Mouse (Mus musculus) right cerebral cortex, postnatal 25 days (tissue): ENCODE measurements around the gene Ralgapb.

ENCODE experiments used
- DNase-seq: peaks from one replicate; pipeline ENCODE4 v3.0.0; 2022

The Ralgapb gene

DNA sequence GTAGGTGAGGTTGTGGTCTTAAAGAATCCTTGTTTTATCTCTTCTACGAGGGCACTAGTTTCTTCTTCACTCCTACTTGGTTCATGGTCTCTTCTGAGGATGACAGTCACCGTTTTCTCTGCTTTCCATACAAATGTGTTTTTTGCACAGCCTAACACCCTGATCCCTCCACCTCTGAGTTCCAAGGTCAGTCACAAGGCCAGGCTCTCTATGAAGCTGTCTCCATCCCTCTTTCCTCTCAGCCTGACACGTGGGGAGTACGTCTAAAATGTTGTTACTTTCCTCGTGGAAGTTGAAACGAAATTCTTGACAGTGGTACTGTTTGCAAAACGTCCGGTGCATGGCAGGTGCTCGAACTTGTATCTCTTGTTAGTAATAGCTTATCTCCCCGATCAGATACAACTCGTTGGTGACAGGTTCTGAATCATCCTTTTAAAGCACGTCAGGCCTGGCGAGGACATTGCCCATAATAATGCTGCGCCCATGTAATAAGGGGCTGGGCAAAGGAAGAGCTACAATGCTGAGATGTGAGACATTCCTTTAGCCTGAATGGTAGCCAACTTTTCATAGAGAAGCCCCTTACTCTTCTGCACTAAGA is 552 bp upstream of the Ralgapb start:
- DNase-seq = no peak

DNA sequence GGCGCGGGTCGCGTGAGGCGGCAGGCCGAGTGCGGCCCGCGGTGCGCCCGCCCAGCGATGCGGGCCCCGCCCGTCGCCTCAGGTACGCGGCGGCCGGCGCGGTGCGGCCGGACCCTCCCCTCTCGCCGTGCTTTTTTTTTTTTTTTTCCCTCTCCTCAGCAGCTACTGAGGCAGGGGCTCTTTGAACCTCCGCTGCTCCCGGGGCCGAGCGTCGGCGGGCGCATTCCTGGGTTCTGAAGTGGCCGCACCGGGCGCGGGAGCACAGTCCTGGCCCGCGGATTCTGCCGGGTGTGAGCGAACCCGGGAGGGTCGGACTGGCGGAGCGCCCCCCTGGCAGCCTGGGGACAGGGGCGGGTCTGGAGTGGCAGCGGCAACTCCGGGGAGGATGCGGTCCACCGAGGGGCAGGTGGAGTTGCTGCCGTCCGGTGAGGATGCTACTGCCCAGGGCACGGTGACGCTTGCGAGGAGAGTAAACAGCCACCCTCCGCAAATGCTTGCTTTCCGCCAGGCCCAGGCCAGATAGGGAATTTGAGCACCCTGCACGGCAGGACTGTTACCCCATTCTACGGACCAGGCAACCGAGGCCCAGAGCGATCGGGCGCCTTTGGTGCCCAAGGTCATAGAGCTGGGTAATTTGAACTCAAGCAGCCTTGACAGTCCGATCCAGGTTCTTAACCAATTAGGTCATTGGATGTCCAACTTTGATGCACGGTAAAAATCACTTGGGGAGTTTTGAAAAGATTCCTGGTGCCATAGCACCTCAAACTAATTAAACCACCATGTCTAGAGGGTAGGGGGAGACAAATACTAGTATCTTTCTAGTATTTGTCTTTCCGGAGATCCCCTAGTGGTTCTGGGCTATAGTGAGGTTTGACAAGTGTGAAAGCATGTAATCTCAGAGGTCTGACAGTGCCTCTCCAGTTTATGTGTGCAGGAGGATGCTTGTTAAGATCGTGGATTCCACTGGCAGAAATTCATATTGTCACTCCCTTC is 670 bp downstream of the Ralgapb start:
- DNase-seq = peak; percentile 52

DNA sequence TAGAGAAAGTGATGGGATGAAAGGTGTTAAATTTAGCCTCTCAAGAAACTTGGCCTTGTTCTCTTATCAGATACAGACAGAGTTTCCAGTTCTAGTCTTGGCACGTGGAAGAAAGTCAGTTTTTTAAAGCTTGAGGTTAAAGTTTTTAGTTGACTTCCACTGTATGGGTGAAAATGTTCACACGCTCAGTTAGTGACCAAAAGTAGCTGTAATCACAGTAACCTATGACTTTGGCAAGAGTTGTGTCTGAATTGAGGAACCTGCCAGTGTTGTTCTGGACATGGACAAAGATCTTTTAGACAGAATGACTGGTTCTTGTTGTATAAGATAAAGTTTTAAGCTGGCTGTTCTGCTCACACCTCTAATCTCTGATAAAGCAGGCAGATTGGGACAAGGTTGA is 3.6 kb downstream of the Ralgapb start:
- DNase-seq = no peak

DNA sequence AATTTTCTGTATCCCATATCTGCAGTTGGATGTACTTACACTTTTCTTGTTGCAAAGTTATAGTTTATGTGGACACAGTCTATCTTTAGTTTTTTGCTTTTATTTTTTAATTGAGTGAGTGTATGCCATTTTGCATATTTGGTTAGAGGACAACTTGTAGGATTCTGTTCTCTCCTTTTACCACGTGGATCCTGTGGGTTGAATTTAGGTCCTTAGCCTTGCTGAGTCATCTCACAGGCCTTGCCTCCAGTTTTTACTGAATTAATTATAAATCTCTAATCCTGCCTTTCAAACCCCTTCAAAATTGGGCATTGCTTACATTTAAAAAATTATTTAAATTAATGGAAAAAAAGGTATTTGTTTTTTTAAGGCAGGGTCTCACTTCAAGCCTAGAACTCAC is 6.2 kb downstream of the Ralgapb start:
- no peak for DNase-seq

DNA sequence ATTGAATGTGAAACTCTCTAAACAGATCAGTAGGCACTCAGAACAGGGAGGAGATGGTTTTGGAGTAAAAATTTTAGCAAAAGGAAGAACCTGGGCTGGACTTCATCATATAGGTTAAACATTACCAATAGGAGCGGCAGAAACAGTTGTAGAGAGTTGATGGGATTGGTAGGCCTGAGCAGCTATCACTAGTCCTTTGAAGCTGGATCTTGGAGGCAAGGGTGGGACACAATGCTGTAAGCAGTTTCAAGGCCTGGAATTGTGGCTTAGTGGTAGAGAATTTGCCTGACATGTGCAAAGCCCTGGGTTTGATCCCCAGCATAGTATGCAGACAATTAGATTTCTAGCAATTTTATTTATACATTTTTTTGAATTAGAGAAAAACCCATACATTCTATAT is 9.0 kb downstream of the Ralgapb start:
- no peak for DNase-seq

DNA sequence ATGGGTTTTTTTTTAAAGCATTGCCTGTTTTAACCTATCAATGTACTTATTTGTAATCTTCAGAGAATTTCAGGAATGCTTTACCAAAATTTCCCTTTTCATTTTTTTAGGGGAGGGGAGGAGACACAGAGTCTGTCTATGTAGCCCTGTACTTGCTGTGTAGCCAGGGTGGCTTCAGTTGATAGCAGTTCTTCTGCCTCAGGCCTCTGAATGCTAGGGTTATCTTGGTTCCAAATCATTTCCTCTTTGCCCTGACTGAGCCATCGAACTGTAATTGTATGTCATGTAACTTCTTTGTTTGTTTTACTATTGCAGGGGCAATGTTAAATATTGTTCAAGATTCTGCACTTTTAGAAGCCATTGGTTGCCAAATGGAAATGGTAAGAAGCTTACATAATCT is 36.2 kb downstream of the Ralgapb start:
- no peak for DNase-seq

DNA sequence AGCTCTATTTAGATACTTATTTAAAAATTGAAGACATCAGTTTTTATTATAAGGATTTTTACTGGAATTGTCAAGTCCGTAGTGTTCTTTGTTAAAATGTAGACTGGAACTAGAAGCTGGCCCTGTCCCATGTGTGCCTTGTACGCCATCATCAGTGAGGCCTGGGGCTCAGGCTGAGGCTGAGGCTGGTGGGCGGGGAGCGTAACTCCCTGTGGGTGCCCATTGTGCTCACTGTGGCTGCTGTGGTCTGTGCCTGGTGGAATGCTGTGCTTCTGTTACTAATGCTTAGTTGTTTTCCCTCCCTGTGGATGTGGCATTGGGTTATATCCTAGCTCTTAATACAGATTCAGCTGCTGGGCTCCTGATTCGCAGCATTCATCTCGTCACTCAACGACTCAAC is 40.2 kb downstream of the Ralgapb start:
- no peak for DNase-seq

DNA sequence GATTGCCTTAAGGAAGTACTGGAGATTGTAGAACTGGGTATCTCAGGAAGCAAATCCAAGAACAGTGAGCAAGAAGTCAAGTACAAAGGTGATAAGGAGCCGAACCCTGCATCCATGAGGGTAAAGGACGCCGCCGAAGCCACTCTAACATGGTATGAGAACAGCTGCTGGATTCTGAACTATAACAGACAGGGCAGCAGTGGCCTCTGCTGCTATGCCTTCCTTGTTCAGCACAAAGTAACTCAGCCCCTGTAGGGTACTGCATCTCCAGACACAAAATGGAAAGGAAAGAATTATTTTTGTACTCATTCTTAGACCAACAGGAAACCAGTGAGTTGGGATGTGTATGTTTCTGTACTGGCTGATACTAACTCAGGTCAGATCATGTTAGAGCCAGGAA is 46.8 kb downstream of the Ralgapb start:
- no peak for DNase-seq

DNA sequence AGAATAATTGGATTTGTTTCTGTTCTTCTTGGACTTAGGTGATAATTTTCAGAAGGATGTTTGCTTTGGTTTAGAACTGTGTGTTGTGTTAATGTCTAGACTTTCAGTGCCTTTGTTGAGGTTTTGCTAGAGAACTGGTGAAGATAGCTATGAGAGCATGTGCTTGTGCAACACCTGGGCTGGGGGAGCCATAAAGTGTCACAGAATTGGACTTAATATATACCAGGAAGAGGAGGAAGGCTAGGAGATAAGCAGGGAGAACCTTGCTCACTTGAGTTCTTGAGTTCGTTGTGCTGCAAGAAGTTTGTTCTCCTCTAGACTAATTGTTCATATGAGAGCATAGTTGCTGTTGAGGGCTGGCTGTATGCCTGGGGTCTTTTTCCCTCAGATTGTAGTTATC is 48.0 kb downstream of the Ralgapb start:
- DNase-seq = no peak

DNA sequence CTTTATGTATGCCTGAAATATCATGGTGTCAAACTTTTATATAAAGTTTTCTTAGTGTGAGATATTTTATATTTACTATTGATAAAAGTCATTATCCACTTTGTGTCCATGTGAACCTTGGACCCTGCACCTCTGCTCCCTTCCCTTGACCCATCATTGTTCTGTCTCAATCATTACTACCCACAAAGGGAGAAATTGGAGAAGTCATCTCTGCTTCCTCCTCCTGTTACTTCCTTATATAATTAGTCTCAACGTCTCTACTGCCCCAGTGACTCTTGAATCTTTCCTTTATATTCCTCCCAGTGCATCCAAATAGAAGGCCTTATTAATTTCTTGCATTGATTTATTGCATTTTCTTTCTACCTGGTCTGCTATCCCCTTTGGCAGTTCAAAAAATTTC is 52.8 kb downstream of the Ralgapb start:
- DNase-seq = no peak

DNA sequence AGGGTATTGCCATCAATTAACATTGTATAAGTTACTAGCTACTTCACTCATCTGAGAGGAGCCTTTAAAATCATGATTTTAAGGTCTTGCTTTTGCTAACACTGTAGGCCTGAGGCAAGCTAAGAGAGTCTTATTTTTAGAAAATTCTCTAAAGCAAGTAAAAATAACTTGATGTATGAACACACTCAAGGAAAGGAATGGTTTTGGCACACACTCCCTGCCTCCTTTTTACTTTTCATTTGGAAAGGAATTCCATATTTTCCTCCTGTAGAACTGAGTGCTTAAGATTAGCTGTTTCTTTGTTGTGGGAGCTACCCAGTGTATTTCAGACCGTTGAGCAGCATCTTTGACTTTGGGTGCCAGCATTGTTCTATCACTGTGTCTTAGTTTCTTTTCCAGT is 64.5 kb downstream of the Ralgapb start:
- no peak for DNase-seq

DNA sequence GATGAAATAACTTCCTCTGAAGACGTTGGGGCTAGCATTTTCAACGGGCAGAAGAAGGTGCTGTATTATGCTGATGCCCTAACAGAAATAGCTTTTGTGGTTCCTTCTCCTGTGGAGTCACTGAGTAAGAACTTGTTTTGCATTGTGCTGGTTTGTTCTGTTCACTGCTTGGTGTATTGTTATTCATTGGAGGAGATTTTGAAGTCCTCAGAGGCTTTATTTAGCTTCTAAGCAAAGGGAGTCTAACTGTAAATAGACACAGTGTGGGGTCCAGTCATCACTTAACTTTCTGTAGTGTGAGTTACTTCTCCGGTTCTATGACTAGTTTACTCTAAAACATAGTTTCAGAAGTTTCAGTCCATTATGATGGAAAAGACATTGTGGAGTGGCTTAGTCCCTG is 68.0 kb downstream of the Ralgapb start:
- no peak for DNase-seq

DNA sequence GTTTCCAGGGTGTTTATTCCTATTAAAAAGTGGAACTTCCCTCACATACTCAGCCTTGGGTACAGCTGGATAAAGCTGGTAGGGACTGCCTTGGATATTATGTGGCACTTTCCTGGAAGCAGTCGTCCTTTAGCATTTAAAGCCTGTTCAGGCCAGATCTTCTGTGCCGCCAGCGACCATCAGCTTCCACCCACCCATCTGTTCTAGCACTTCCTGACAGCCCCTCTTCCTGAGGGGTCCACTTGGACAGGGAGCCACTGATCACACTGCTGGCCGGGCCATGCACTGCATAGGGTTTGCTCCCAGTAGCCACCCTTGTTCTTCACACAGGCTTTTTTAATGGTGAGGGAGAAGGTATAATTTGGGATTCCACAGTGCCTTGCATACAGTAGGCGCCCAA is 88.8 kb downstream of the Ralgapb start:
- DNase-seq = no peak

DNA sequence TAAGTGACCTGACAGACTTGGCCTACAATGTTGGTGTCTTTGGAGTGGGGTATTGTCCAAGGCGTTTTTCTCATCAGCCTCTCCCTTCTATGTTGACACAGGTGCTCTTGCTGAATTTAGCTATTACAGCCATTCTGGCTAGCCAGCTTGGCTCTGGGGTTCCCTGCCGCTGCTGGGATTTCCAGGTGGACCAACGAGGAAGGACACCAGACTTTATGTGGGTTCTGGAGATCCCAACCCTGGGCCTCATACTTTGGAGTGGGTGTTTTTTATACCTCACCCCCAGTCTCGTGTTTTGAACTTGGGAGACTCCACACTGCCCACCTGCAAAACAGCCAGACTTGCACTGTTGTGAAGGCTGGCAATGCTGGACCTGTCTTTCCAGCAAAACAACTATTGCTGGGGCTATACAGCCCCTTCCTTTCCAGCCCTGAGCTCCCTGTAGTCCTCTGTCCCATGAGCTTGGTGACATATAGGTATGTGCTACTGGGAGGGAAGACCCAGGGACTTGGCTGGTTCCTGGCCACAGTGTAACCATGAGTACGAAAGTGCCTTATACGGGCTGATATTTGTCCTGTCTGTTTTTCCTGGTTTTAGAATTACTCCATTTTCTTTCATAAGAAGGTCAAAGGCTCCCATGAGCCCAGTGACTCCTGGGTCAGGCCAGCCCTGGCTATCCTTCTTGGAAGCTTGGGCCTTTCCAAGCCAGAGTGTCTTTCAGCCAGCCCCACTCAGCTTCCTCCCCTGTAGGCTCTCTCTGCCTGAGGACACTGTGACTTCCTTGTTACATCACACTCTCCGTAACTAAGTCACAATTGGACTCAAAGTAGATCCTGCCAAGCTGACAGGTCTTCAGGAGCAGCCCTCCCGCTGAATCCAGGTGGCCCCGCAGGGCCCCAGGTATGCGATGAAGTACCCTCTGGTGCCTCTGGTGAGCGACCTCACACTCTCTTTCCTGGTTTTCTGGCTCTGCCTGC is 92.5 kb downstream of the Ralgapb start, which contains the start of gene Adig:
Gene Adig, plus strand, starts transcription at position 777 of the 977 bp plus-strand sequence.
- no peak for DNase-seq

DNA sequence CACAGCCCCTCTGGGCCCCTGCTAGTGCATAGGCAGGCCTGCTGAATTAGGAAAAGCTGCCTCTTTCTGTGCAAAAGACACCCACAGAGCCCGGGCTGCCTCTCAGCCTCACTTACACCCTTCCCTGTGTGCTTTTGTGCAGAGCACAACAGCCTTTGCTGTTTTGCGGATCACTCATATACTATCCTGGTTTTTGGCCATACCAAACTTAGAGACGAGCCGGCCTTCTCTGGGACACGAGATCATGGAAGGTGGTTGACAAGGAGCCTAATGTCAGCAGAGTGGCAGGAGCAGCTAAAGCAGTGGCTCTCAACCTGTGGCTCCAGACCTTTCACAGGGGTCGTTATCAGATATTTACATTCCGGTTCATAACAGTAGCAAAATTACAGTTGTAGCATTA is 93.6 kb downstream of the Ralgapb start:
- DNase-seq = no peak

DNA sequence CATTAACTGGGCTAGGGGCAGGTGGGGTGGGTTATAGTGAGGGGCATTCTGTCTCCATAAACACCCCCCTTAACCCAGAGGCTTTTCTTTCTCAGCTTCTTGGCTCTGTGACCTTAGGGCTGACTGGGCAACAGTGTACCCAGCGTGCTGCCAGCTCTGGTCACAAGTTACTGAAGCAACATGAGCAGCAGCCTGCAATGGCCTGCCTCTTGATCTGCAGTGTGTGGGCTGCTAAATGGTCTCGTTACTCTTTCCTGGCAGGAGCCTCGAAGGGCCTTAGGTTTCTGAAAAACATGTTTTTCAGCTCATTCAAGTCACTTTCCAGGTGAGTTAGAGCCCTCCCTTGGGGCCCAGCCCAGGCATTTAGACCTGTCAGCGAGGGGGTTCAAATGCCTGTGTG is 94.0 kb downstream of the Ralgapb start:
- DNase-seq = no peak

DNA sequence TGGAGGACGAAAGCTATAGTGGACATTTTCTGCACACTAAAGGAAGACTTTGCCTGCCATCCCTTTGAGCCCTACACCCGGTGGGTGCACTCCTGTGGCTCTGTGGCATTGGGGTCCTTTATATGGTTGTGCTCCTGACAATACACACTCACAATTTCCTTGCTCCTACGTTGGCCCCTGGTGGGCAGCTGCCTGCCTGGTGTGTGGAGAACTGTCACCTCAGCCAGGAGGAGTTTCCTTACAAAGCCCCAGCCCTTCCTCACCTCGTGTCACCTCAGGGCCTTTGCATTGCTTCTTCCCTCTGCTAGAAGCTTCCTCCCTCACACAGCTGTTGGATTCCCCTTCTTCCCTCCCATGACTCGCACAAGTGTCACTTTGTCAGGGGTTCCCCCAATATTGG is 96.8 kb downstream of the Ralgapb start:
- DNase-seq = no peak

DNA sequence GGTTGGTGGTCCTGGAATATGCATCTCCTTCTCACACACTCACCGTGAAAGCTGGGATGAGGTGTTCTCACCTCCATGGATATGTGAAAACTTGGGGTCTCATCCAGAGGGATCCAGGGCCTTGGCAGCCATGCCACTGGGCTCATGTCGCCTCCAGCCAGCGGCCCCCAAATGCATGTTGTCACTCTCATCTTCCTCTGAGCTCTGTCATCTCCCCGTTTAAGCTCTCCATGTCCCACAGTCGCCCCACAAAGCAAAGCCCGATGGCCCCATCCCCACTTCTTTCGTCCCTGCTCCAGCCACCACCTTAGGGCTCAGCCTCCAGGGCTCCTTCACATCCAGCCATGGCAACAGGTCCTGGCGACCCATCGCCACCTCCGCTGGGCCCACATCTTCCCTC is 97.4 kb downstream of the Ralgapb start:
- no peak for DNase-seq

DNA sequence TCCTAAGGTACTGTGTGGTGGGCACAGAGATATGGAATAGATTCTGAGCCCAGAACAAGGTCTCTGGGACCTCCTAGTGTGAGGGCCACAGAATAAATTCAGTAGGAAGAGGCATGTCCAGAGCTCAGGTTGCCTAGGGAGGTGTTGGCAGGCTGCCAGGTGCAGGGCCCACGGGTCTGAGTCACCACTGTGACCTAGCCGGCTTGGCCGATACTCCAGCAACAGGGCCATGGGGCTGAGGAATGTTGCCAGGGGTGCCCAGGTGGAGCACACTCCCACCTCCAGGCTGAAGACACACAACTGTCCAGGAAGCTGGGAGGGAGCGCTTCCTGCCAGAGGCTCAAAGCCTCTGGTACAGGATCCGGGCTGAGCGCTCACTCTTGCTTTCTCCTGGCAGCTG is 101.0 kb downstream of the Ralgapb start:
- no peak for DNase-seq

DNA sequence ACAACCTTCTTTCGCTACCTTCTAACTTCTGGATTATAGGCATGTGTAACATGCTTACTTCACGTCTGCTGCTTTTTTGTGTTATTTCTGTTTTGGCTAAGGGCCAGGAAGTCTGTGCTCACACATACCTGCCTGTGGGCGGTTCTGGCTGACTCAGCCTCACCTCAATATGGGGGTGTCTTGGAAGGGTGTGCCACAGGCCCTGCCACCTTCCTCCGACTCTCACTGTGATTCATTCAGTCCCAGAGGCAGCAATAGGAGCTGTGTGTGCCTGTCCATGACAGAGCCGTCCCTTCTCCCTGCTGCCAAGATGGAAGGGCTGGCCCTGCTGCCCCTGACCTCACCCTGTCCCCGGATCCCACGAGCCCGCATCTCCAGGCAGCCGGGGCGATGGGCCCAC is 102.9 kb downstream of the Ralgapb start, which contains the start of gene Arhgap40:
Gene Arhgap40, plus strand, starts transcription at position 269 of the 400 bp plus-strand sequence.
- no peak for DNase-seq

DNA sequence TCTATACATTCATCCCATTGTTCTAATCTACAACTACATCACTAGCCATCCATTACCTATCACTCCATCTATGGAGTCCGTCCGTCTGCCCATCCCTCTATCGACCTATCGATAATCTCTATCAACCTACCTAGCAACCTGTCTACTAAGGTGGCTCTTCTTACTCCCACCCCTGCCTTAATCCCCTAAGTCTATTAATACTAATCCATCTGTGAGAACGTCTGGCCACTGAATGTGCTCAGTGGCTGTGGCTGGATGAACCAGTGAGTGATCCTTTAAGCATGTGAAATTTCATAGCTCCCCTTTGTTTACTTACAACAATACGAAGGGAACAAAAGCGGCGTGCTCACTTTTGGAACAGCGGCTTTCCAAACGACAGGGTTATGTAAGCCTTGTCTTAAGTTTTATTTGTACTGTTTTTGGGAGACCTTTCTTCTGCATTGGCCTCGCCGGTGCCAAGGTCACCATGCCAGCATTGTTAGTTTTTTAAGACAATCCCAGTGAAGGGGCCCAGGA is 104.2 kb downstream of the Ralgapb start:
- DNase-seq = no peak

DNA sequence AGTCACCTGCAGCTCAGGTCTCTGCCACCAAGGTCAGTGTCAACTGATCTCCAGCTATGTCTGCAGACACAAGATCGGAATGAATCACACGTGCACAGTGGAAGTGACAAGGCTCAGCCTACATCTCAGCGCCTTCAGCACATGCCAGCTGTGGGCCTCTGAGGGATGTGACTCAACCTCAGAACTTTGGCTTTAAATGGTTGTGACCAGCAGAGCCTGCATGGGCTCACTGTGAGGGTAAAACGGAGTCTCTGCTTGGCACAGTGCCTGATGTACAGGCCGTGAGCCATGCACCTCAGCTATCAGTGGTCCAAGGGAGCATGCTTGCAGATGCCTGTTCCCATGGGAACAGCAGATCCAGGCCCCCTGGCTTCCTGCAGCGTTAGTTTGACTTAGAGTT is 108.9 kb downstream of the Ralgapb start:
- DNase-seq = no peak

DNA sequence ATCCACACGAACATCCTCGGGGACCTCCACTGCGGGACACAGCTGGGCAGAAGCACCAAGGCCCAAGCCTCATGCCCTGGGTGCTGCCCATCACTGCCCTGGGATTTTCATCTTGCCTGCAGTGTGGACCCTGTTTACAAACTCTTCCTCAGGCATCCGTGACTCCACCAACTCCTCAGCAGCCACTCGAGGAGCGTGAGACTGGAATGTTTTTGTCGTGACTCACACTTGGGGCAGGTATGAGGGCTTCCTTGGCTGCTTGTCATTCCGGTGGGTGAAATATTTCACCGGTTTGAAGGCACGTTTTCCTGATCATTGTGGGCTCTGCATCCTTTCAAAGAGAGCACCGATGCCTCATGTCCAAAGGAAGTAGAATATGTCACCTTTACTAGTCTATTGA is 109.4 kb downstream of the Ralgapb start:
- no peak for DNase-seq
